Mouse (Mus musculus) thymus, adult 18-20 months (tissue): ENCODE data around the gene Lrrc30.

Experiments
- DNase-seq, 2 experiments: peaks; one replicate each; pipeline ENCODE4 v3.0.0; 2022; ENCODE audit warnings: mixed read lengths in 2 of 2

The Lrrc30 gene

GRCm38 (mm10) chr17:67582681-67583356 lies 49.7 kb downstream of the Lrrc30 start:
- DNase-seq: no peak

- no peak for DNase-seq
These were observed 50.7 kb downstream of the Lrrc30 start for GRCm38 (mm10) chr17:67581839-67582238.
